Mouse (Mus musculus): ENCODE data around the gene Zfp65. TPM values are rescaled to one million over a fixed set of nuclear protein-coding genes. Genes with fewer than 3 reads are reported as not detected.
"Not testable (repeated sequence)": the region's sequence is repeated elsewhere in the genome, so short reads cannot be mapped to it uniquely, and the experiment has no call there.

Zfp65 gene
- 8.0 and 11.2 TPM in 2 replicates for polyA plus RNA-seq (2016; fragmentation: Nextera tagmentation; extraction: Ambion mirVana)

- peak within 1 kb of the TSS; percentile 74 for H3K9ac ChIP-seq (replicated peaks)
- no peaks in the 10 kb centered on the region for H3K27me3 ChIP-seq
- peak within 1 kb of the TSS; percentile 63 for H3K4me3 ChIP-seq
- H3K9me3 ChIP-seq, result no peaks in the 10 kb centered on the region; the same call in 1 of the 2 replicates
- no peaks in the 10 kb centered on the region for H3K36me3 ChIP-seq
- H3K4me2 ChIP-seq (replicated peaks), result peak within 1 kb of the TSS; percentile 69
- H3K27ac ChIP-seq (replicated peaks), result 0 out of 2 replicates have a peak within 1 kb of the TSS, but pooled peaks have one; percentile 10
- peak; percentile 64 for ATAC-seq (ENCODE audit: low FRiP score, low read depth)
- 0 out of 2 replicates have a peak, but pooled peaks cover 8% of the 10 kb centered on the region for H3K4me1 ChIP-seq
- 4% methylated on average over 14 of the region's 21 CpGs for WGBS
Observed at GRCm38 (mm10) chr13:67728641-67729318, at the start of gene Zfp65. TSS of gene Zfp65 (minus strand) at chr13:67729173.

GRCm38 (mm10) chr13:67763031-67763768 lies 34.2 kb upstream of the Zfp65 start:
- no peaks in the 10 kb centered on the region for H3K36me3 ChIP-seq
- no peak overlapping the region for H3K9ac ChIP-seq (replicated peaks)
- no peak overlapping the region for H3K27ac ChIP-seq (replicated peaks)
- no peak overlapping the region for H3K4me3 ChIP-seq
- ATAC-seq (ENCODE audit: low FRiP score, low read depth), result no peak
- no peaks in the 10 kb centered on the region for H3K27me3 ChIP-seq
- WGBS, result 78% methylated on average over 2 of the region's 2 CpGs
- H3K9me3 ChIP-seq, result no peaks in the 10 kb centered on the region
- H3K4me1 ChIP-seq, result no peaks in the 10 kb centered on the region
- H3K4me2 ChIP-seq (replicated peaks), result no peak overlapping the region

GRCm38 (mm10) chr13:67759966-67760365 lies 31.0 kb upstream of the Zfp65 start:
- Histone ChIP-seq H3K4me1 (no peaks in the 10 kb centered on the region), H3K27me3 (no peaks in the 10 kb centered on the region), H3K27ac (replicated peaks) (no peak overlapping the region), H3K9ac (replicated peaks) (no peak overlapping the region), H3K36me3 (no peaks in the 10 kb centered on the region), H3K4me3 (no peak overlapping the region), H3K4me2 (replicated peaks) (no peak overlapping the region), H3K9me3 (no peaks in the 10 kb centered on the region)
- 89% methylated on average over 1 of the region's 1 CpGs for WGBS
- ATAC-seq (ENCODE audit: low FRiP score, low read depth), result no peak

GRCm38 (mm10) chr13:67755761-67756160 lies 26.8 kb upstream of the Zfp65 start:
- Histone ChIP-seq H3K36me3 (peaks cover 7% of the 10 kb centered on the region; the same call in 1 of the 2 replicates), H3K9ac (replicated peaks) (no peak overlapping the region), H3K27me3 (no peaks in the 10 kb centered on the region), H3K4me3 (no peak overlapping the region), H3K4me1 (peaks cover 5% of the 10 kb centered on the region), H3K4me2 (replicated peaks) (no peak overlapping the region), H3K27ac (replicated peaks) (no peak overlapping the region), H3K9me3 (no peaks in the 10 kb centered on the region)
- no peak for ATAC-seq (ENCODE audit: low FRiP score, low read depth)
- 90% methylated on average over 6 of the region's 6 CpGs for WGBS

- Histone ChIP-seq H3K4me2 (replicated peaks) (peak within 1 kb of the TSS; percentile 62), H3K27me3 (no peaks in the 10 kb centered on the region), H3K9me3 (no peaks in the 10 kb centered on the region), H3K27ac (replicated peaks) (0 out of 2 replicates have a peak within 1 kb of the TSS, but pooled peaks have one; percentile 42), H3K4me1 (peaks cover 5% of the 10 kb centered on the region), H3K4me3 (peak within 1 kb of the TSS; percentile 72), H3K36me3 (peaks cover 9% of the 10 kb centered on the region), H3K9ac (replicated peaks) (peak within 1 kb of the TSS; percentile 57)
- peak; percentile 96 for ATAC-seq (ENCODE audit: low FRiP score, low read depth)
- WGBS, result 8% methylated on average over 24 of the region's 24 CpGs
Observed at GRCm38 (mm10) chr13:67754333-67755306, 25.6 kb upstream of the Zfp65 start, which contains the start of gene Zfp85. TSS of gene Zfp85 (minus strand) at chr13:67755228.

- Histone ChIP-seq H3K27me3 (no peaks in the 10 kb centered on the region), H3K4me3 (no peak overlapping the region), H3K4me2 (replicated peaks) (no peak overlapping the region), H3K9ac (replicated peaks) (no peak overlapping the region), H3K9me3 (0 out of 2 replicates have a peak, but pooled peaks cover 10% of the 10 kb centered on the region), H3K27ac (replicated peaks) (no peak overlapping the region), H3K36me3 (peaks cover 19% of the 10 kb centered on the region), H3K4me1 (no peaks in the 10 kb centered on the region)
- ATAC-seq (ENCODE audit: low FRiP score, low read depth), result no peak
- WGBS, result 90% methylated on average over 9 of the region's 9 CpGs
Observed at GRCm38 (mm10) chr13:67743896-67744295, 14.9 kb upstream of the Zfp65 start.

- H3K4me3 ChIP-seq, result no peak overlapping the region
- H3K27me3 ChIP-seq, result no peaks in the 10 kb centered on the region
- no peaks in the 10 kb centered on the region for H3K4me1 ChIP-seq
- H3K4me2 ChIP-seq (replicated peaks), result no peak overlapping the region
- no peak overlapping the region for H3K27ac ChIP-seq (replicated peaks)
- no peak overlapping the region for H3K9ac ChIP-seq (replicated peaks)
- 90% methylated on average over 3 of the region's 3 CpGs for WGBS
- 0 out of 2 replicates have a peak, but pooled peaks cover 4% of the 10 kb centered on the region for H3K9me3 ChIP-seq
- no peak for ATAC-seq (ENCODE audit: low FRiP score, low read depth)
- H3K36me3 ChIP-seq, result peaks cover 10% of the 10 kb centered on the region
Observed at GRCm38 (mm10) chr13:67742941-67743340, 14.0 kb upstream of the Zfp65 start.

GRCm38 (mm10) chr13:67734391-67734790 lies 5.4 kb upstream of the Zfp65 start:
- H3K4me1 ChIP-seq; H3K36me3 ChIP-seq; H3K4me3 ChIP-seq; H3K9me3 ChIP-seq; H3K4me2 ChIP-seq (replicated peaks); H3K27me3 ChIP-seq; ATAC-seq (ENCODE audit: low FRiP score, low read depth); H3K27ac ChIP-seq (replicated peaks); H3K9ac ChIP-seq (replicated peaks): not testable (repeated sequence)
- WGBS, result 95% methylated on average over 9 of the region's 9 CpGs

GRCm38 (mm10) chr13:67729441-67729840 lies 468 bp upstream of the Zfp65 start:
- peak overlapping the region; percentile 74 for H3K9ac ChIP-seq (replicated peaks)

GRCm38 (mm10) chr13:67728106-67728505 lies 867 bp downstream of the Zfp65 start:
- Histone ChIP-seq H3K4me1 (peaks cover 11% of the 10 kb centered on the region), H3K27me3 (no peaks in the 10 kb centered on the region), H3K9me3 (no peaks in the 10 kb centered on the region; the same call in 1 of the 2 replicates), H3K4me3 (peak overlapping the region; percentile 63), H3K27ac (replicated peaks) (no peak overlapping the region), H3K4me2 (replicated peaks) (peak overlapping the region; percentile 69), H3K9ac (replicated peaks) (no peak overlapping the region), H3K36me3 (no peaks in the 10 kb centered on the region)
- WGBS, result 92% methylated on average over 1 of the region's 1 CpGs
- no peak for ATAC-seq (ENCODE audit: low FRiP score, low read depth)

More at GRCm38 (mm10) chr13:67729441-67729840, 468 bp upstream of the Zfp65 start:
- H3K4me1 ChIP-seq; H3K36me3 ChIP-seq; H3K27ac ChIP-seq (replicated peaks); H3K9me3 ChIP-seq; H3K27me3 ChIP-seq: not testable (repeated sequence)
- Histone ChIP-seq H3K4me2 (replicated peaks) (peak overlapping the region; percentile 69), H3K4me3 (peak overlapping the region; percentile 63)
- ATAC-seq (ENCODE audit: low FRiP score, low read depth), result 0 out of 2 replicates have a peak, but pooled peaks have one; percentile 43
- WGBS, result 52% methylated on average over 4 of the region's 4 CpGs

GRCm38 (mm10) chr13:67725331-67725730 lies 3.6 kb downstream of the Zfp65 start:
- peaks cover 14% of the 10 kb centered on the region for H3K4me1 ChIP-seq
- WGBS, result 79% methylated on average over 2 of the region's 2 CpGs
- H3K9ac ChIP-seq (replicated peaks); H3K4me3 ChIP-seq; H3K27me3 ChIP-seq; ATAC-seq (ENCODE audit: low FRiP score, low read depth); H3K9me3 ChIP-seq; H3K4me2 ChIP-seq (replicated peaks); H3K27ac ChIP-seq (replicated peaks); H3K36me3 ChIP-seq: not testable (repeated sequence)
